Mouse (Mus musculus) G1E-ER4 (cell line): ENCODE measurements around the gene Sgcd. TPM values are rescaled to one million over a fixed set of nuclear protein-coding genes. Genes with fewer than 3 reads are reported as not detected.

ENCODE experiments used
- GATA1 ChIP-seq: IDR thresholded peaks from one replicate; pipeline ENCODE4 v1.8.0; 2012; ENCODE audit warnings: low read length, inconsistent platforms
- polyA plus RNA-seq: library from polyadenylated mRNA; stranded (reverse); fragments of >175 nt; gene quantifications from 2 replicates; pipeline ENCODE4 v1.2.3, GENCODE M21; 2012

Gene Sgcd
- polyA plus RNA-seq, 1 experiment: not detected

DNA sequence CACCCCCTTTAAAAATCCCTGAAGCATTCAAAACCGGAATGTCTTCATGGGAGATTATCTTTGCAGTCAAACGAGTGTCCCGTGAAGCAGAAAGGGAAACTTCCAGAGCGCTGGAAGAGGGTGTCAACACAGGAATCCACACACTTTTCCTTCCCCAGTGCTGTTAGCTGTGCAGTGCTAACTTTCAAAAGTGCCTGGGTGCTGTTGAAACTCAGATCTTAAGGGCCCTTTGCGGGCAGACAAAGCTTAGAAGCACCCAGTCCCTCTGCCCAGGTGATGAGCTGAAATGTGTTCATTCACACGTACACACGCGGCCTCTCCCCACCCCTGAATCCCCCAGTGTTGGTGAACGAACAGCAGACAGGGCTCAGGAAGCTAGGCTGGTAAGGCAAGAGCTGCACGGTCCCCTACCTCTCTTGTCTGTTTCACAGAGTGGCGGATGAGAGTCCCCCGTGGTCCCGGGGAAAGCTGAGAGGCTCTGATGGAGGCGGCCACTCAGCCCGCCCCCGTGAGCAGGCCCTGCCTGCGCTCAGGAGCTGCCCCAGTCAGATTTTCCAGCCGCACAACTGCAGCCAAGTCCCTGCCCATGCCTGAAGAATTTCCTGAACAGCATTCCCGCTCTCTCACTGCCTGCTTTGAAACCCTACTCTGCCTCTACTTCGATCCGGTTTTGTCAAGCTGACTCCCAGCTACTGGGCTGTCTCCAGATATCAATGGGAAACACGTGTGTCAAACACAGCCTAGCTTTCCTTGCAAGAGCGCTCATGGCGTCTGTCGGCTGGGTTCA is 609.7 kb downstream of the Sgcd start:
- no peak for TF ChIP-seq GATA1

DNA sequence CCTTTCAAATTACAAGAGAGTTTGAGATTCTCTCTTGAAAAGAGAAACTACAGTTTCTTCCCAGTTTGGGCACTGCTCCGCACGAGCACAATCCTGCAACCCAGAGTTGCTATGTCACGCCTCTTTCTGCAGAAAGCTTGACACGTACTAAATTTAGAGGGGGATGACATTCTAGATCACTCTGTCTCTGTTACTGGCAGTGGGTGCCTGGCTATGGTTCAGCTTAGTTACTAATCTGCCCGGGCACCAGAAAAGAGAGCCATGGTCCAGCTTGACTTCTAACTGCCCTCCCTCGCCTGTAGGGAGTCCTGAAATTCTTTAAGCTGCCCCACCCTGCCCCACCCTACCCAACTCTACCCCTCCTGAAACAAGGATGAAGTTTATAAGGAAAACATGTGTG is 611.3 kb downstream of the Sgcd start:
- TF ChIP-seq GATA1: no peak

DNA sequence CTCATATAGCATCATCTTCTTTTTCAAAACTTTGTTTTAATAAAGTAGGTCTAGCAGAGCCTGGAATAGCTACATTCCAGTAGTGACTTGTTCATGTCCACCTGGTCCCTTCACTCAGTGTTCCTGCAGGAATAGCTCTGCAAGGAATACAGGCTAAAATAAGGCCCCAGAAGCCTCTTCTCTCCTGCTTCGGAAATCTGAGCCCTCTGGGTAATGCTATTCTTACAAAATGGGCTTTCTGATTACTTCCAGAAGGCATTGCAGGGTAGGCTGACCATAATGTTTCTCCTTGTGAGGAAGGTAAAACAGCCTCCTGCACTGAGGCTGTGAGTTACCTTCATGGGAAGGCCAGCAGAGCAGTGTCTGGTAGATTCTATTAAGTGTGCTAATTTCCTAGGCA is 611.9 kb downstream of the Sgcd start:
- TF ChIP-seq GATA1: no peak

DNA sequence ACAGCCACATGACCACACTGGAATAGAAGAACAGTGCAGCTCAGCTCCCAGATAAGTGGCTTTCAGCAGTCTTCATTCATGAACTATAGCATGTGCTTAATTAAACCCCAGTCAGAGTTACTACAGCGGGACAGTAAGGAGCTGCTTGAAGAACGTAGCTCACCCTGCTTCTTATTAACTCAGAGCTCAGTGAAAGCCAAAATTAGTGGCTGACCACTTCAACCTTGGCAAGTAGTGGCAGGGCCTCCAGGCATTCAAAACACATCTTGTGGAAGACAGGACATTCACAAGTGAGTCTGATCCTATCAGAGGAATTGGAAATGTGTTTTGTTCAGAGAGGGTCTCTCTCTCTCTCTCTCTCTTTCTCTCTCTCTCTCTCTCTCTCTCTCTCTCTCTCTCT is 617.2 kb downstream of the Sgcd start:
- no peak for TF ChIP-seq GATA1

DNA sequence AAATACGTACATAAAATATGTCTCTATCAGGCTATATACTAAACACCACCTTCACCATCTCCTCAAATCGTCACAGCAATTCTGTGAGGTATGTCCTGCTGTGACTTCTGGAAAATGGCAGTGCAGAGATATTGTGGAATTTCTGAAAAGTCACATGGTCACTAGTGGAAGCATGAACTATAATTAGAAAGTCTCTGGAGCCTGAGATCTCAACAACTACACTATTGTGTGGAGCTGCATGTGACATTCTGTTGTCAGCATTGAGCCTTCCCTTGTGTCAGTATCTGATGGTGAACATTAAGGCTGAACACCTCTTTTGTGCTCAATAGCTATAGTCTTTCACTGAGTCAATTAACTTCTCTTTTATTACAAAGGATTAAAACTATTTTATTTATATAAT is 637.2 kb downstream of the Sgcd start:
- no peak for TF ChIP-seq GATA1

DNA sequence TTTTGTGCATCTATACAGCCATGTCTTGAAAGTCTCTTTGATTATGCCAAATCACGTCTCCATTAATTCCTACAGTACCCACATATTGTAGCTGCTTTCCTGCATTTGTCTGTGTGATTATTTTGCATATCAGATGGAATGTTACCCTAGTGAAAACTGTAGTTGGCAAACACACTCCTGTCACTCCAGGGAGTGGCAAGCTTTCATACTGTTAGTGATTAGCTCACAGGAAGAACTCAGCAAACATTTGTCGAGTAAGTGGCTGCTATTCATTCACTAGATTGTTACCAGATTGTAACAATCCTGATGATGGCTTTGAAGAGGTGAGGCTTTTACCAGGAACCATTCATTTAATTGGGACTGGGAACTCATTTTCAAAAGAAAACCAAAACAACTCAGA is 645.3 kb downstream of the Sgcd start:
- no peak for TF ChIP-seq GATA1

DNA sequence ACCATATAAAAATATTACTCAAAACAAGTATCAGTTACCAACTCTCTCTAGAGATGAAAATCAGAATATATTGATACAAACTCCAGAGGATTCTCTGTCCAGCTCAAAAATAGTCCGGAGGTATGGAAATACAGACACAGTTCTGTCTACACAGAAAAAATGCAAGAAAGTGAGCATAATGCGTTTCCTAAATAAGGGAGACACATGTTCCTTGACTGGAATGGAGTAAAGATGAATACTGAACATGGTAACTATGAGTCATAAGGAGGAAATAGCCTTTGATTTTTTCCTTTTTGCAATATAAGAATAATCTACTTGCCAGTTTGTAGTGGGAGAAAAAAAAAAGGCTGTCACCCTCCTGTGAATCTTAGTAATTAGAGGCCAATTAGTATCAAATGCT is 655.1 kb downstream of the Sgcd start:
- TF ChIP-seq GATA1: no peak

DNA sequence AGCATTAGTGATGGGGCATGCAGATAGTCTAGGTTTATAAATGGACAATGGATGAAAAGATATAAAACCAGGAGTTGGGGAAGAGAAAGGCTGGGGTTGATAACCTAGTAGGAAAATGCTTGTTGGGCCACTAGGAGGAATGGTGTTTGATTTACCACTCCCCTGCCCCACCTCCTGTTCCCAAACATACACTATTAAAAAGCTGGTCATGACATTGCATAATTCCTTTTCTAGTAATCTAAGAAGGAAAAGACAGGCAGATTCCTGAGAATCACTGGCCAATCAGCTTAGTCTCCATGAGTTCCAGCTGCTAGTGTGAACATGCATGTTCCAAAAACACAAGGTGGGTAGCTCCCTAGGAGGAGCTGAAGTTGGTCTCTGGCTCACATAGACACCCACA is 683.2 kb downstream of the Sgcd start:
- no peak for TF ChIP-seq GATA1

DNA sequence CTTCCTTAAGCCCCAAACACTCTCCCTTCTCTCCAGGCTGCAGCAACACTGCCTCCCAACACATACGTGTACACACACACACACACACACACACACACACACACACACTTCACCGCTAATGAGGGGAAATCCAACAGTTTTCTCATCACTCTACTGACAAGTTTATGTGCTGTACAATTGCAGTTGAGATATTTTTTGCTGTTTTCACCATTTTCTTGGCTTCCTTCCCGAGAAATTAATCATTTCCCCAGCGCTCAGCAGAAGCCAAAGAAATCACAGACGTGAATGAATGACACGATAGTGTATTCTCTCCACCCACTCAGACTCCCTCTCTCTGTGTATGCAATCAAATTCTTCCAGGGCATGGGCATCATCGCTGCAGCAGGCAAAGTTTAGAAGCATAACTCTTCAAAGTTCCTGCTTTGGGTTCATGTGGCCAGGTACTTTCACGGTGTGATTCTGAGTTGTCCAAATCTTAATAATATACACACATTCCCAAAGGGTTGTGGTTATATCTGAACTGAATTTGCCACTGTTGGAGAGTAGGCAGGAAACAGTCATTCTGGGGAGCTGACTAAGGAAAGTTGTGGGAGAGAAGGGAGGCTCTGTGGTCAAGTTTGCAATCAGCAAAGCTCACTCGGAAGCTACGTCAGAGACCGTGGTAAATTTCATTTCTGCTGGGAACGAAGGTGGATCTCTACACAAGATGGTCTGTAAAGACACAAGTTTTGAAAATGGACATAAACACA is 683.9 kb downstream of the Sgcd start:
- no peak for TF ChIP-seq GATA1

DNA sequence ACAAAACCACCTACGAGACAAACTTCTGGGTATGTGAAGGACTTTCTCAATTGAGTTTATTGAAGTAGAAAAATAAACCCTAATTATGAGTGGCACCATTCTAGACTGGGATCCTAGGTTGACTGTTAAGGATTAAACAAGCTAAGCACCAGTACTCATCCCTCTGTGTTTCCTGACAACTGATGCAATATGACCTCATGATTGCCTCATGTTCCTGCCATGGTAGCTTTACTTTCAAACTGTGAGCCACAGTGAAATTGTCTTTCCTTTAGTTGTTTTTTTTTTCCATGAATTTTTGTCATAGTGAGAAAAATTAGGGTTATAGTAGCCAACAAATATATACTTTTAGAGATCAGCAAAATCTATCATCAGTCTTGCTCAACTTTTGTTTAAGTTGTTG is 689.0 kb downstream of the Sgcd start:
- no peak for TF ChIP-seq GATA1

DNA sequence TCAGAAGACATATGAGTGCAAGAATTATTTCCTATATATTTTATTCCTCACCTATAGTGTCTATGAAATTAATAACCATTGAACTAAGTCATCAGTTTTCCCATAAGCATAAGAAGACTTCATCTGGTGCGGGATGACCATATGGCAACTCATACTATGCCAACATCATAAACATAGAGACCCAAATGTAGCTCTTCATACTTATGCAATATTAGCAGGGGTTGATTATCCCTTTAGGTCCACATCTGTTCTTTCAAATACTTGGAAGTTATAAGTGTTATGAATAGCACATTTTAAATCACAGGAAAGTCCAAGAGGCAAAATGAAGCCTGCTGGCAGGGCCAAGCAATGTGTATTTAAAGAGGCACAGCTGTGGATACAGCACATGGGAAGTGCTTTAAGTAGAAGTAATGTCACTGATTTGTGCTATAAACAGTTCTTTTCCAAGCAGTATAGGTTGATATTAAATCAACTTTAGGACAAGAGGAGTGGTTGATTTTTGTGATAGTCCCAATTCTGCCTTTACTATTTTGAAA is 690.9 kb downstream of the Sgcd start:
- no peak for TF ChIP-seq GATA1

DNA sequence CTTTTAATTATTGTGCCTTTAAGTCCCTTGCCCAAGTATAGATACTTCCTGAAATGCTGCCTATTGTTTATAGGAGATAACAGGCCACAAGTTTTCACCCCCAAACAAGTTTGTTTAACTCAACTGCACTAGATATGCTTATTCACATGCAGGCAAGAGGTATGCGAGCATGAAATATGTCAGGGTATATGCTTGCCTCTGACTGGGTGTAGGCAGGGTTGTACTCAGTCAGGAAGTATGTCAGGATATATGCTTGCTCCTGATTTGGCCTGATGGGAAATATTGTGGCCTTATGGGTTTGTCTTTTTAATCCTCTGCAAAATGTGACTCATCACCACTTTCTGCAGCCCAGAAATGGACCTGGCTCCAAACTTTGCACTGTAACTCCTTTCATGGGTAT is 694.0 kb downstream of the Sgcd start:
- no peak for TF ChIP-seq GATA1

DNA sequence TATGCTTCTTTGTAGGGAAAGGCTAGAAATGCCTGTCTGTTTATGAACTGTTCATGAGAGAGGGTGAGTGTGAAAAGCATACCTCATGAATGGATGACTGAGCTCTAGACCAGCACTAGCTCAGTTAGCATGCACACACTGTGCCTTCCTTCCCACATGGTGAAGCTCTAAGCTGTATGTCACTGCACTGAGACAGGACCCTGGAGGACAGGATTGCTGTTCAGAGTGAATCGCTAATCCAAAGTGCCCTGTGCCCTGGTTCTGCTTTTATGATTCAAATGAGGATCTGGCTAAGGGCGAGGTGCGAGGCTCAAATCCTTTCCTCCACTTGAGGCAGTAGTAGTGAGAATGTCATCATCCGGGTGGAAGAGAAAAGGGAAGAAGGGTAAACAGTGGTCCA is 712.2 kb downstream of the Sgcd start:
- no peak for TF ChIP-seq GATA1

DNA sequence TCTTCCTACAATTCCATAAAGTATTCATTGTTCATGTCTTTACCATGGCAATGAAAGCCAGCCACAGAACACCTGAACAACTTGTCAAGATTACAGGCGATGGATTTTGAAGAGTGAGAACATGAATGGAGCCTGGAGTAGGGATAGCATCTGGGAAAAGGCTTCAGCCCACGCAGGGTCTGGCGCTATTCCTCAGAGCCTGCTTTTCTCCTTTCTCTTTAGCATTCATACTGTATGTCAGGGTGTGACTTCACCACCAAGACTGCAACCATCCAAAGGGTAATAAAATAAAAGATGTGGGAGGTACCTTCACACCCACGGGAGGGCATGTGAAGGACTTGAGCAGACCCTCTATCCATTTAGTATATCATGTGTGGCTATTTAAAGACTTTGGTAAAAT is 720.2 kb downstream of the Sgcd start:
- no peak for TF ChIP-seq GATA1

DNA sequence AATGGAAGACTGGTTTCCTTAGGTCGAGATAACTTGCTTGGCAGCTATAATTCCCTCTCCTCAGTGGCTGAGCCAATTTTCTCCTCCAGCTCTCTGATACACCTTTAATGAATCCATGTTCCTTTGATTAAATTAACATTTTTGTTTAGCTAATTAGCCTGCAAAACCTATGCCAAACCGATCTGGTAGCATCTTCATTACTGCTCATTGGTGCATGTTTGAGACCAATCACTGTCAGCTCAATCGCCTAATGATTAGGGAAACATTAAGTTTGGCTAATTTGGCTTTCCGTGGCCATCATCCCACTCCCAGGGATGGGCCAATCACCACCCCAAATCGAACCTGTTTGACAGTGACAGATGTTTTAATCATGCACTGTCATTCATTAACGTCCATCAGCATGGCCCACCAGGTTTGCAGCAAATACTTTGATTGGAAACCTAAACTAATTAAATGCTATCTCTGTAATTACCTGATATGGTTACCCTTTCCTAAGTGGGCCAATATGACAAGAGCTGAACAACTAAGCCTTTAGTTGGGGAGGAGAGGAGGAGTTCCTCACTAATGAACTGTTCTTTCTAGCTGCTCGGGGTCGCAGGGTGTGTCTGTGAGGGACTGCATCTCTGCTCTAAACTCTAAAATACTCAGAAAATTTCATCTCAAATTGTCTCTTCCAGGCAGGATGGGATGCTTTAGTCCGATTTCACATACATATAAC is 724.3 kb downstream of the Sgcd start:
- no peak for TF ChIP-seq GATA1

DNA sequence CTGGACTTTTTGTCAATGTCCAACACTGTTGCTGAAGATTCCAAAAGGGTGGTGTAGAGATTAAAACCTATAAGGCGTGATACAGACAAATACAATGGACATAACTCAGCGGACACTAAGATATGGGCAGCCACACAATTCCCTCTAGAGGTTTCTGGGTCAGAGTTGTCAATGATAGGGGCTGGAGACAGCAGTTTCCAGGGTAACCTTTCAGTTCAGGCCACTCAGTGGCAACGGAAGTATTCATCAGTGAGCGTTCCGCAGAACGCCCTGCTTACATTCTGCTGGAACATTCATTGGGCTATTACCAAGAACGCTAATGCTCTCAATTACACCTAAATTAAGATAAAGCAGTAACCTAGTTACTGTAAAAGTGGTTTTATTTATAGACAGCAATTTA is 738.5 kb downstream of the Sgcd start:
- no peak for TF ChIP-seq GATA1

DNA sequence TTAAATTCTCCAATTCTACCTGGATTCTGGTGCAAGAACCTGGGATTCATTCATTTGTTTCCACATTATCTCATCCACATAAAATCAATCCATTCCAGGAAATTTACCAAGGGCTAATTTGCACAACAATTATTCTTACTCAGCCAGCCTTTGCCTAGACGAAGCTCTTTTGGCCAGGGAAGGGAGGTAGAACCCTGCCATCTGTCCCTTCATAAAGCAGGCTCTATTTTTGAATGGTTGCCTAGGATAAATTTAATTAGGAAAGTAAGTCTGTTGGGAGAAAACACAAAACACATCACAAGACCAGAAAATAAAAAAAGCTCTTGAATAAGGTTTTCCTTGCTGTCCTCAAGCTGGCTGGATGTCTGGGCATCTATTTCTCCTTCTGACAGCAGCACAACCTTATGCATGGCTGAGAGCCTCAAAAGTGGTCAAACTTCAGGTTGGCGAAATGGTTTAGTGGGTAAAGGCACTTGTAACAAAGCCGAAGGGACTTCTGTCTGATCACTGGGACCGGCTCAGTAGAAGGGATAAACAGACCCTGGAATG is 740.4 kb downstream of the Sgcd start:
- no peak for TF ChIP-seq GATA1
